Mouse (Mus musculus) bone marrow, adult 2 months (tissue): ENCODE measurements around the gene Zfp277.

Source experiments
- CTCF ChIP-seq: fragments of 200-500 bp; IDR thresholded peaks from 2 replicates; pipeline ENCODE4 v1.5.1; 2011; ENCODE audit warnings: low read length, control low read depth; ENCODE audit not compliant: control insufficient read depth, insufficient read depth
- POLR2A ChIP-seq: fragments of 200-500 bp; IDR thresholded peaks from 2 replicates; pipeline ENCODE4 v1.6.1; 2011; ENCODE audit warnings: low read depth, mild to moderate bottlenecking, control low read depth, low read length, borderline replicate concordance; ENCODE audit not compliant: control insufficient read depth

DNA sequence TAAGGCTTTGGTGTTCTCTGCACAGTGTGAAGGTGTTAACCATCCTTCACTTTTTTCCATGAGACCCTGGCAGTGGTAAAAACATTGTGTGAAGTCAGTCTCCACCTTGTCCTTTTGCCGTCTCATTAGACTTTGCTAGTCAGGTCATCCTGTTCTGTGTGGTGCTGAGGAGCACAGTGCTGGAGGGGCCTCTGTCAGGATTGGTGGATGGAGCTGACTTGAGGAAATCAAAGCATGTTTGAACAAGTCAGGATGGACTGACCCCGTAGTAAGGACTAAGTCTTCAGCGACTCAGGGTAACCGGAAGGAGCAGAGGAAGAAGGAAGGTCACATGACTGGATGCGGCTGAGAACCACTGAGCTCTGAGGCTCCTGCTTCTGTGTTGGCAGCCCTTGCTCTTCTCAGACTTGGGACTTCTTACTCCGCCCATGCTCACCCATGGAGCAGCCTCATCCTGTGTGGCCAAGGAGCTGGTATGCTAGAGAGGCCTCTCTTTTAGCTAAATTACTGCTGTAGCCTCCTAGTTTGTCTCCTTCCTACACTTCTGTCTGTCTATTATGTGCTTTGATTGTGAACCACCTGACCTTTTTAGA lies 14.1 kb upstream of the Zfp277 start:
- no peak for TF ChIP-seq POLR2A
- TF ChIP-seq CTCF, result no peak
